Mouse (Mus musculus): ENCODE measurements at regions not wholly inside any gene's neighbourhood (a gene's known extent, or its start where the extent isn't known, plus 50 kb on each side); places are given as distances from the start of the nearest gene placed in this dataset.

DNA sequence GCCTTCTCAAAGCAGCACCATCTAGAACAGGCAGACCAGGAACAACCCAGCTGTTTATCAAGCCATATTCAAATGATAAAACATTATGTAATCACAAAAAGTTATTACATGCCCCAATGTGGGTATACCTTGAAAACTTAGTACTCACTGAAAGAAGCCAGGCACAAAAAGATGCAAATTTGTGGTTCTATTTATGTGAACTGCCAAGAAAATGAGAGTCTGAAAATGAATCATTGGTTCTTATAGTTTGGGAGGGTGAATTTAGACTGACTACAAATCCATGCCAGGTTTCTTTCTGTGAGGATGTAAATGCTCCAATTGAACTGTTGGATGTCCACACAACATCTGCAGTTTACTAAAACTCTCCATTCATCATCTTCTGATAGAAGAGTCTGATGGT, 541.2 kb upstream of the Pdzrn3 start:
- no peak overlapping the region for H3K27ac ChIP-seq (ENCODE audit: insufficient read depth, low read length)
- no peaks in the 10 kb centered on the region for H3K4me1 ChIP-seq (ENCODE audit: control insufficient read depth, insufficient read depth, low read length)
- no peak overlapping the region for H3K4me3 ChIP-seq (replicated peaks; ENCODE audit: insufficient read depth, low read depth, low read length)
- TF ChIP-seq POLR2A (IDR thresholded peaks at IDR 0.05; ENCODE audit: borderline replicate concordance, insufficient read depth, low read length) (no peak), CTCF (IDR thresholded peaks at IDR 0.05; ENCODE audit: borderline replicate concordance, insufficient read depth, low read depth, low read length) (no peak)
- H3K27me3 ChIP-seq (ENCODE audit: control insufficient read depth, insufficient read depth, low read length), result no peaks in the 10 kb centered on the region
- no peak for DNase-seq

DNA sequence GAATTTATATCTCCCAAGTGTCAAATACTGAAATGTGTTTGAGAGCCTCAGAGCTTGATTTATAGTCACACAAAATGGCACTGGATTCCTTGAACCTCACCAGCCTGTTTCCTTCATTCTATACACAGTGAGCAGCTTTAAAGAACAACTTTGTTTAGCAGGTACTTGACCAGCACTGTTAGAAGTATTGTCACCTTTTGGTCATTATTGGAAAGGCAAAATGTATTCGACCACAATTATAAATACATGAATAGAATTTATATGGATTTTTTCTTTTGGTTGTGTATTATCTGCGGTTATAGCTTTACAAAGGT, 527.3 kb upstream of the Pdzrn3 start:
- no peak overlapping the region for H3K4me3 ChIP-seq (replicated peaks; ENCODE audit: insufficient read depth, low read depth, low read length)
- 95% methylated on average over 2 of the region's 2 CpGs for WGBS
- no peak for TF ChIP-seq POLR2A (IDR thresholded peaks at IDR 0.05; ENCODE audit: borderline replicate concordance, insufficient read depth, low read length)
- TF ChIP-seq CTCF (IDR thresholded peaks at IDR 0.05; ENCODE audit: borderline replicate concordance, insufficient read depth, low read depth, low read length), result no peak
- H3K4me1 ChIP-seq (ENCODE audit: control insufficient read depth, insufficient read depth, low read length), result no peaks in the 10 kb centered on the region
- H3K27me3 ChIP-seq (ENCODE audit: control insufficient read depth, insufficient read depth, low read length), result no peaks in the 10 kb centered on the region
- DNase-seq, result no peak
- no peak overlapping the region for H3K27ac ChIP-seq (ENCODE audit: insufficient read depth, low read length)

DNA sequence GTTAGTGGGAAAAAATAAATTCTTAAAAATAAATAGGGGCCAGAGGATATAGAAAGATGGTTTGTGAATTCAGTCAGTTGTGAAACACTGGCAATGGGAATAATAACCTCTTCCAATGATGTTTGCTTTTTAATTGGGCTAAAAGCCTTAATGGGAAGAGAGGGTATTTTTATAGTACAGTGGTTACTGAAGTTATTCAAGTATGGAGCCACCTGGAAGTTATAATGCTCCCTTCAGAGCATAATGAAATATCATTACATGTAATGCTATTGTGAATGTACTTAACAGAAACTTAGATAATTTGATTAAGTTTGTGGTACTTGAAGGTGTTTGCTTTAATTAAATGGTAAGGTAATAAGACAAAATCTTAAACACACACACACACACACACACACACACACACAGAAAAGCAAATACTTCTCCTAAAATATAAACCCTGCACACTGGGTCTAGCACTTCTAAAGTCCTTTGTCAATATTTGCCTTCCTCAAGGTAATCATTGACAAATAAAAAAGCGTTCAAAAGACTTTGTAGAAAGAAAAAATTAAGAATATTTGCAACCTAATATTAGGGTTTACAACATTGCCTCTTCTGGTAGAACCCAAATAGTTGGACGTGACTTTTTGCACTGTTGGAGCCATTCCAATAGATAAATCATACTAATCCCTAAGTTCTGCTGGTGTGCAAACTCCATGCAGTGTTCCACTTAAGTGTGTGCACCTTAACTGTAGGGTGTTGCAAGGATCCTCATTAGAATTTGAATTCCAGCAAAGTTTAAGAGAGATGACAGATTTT, 526.7 kb upstream of the Pdzrn3 start:
- Histone ChIP-seq H3K4me1 (ENCODE audit: control insufficient read depth, insufficient read depth, low read length) (no peaks in the 10 kb centered on the region), H3K27me3 (ENCODE audit: control insufficient read depth, insufficient read depth, low read length) (no peaks in the 10 kb centered on the region), H3K4me3 (replicated peaks; ENCODE audit: insufficient read depth, low read depth, low read length) (no peak overlapping the region), H3K27ac (ENCODE audit: insufficient read depth, low read length) (no peak overlapping the region)
- no peak for TF ChIP-seq CTCF (IDR thresholded peaks at IDR 0.05; ENCODE audit: borderline replicate concordance, insufficient read depth, low read depth, low read length)
- TF ChIP-seq POLR2A (IDR thresholded peaks at IDR 0.05; ENCODE audit: borderline replicate concordance, insufficient read depth, low read length), result no peak
- 74% methylated on average over 2 of the region's 2 CpGs for WGBS
- DNase-seq, result no peak

GRCm38 (mm10) chr6:101902276-101902675, 524.6 kb upstream of the Pdzrn3 start:
- TF ChIP-seq POLR2A (IDR thresholded peaks at IDR 0.05; ENCODE audit: borderline replicate concordance, insufficient read depth, low read length) (no peak), CTCF (IDR thresholded peaks at IDR 0.05; ENCODE audit: borderline replicate concordance, insufficient read depth, low read depth, low read length) (no peak)
- H3K27ac ChIP-seq (ENCODE audit: insufficient read depth, low read length), result no peak overlapping the region
- peak; percentile 27 to 58 for DNase-seq
- H3K4me1 ChIP-seq (ENCODE audit: control insufficient read depth, insufficient read depth, low read length), result no peaks in the 10 kb centered on the region
- no peak overlapping the region for H3K4me3 ChIP-seq (replicated peaks; ENCODE audit: insufficient read depth, low read depth, low read length)
- no peaks in the 10 kb centered on the region for H3K27me3 ChIP-seq (ENCODE audit: control insufficient read depth, insufficient read depth, low read length)
- 22% methylated on average over 2 of the region's 2 CpGs for WGBS

- TF ChIP-seq CTCF (IDR thresholded peaks at IDR 0.05; ENCODE audit: borderline replicate concordance, insufficient read depth, low read depth, low read length), result no peak
- no peak for TF ChIP-seq POLR2A (IDR thresholded peaks at IDR 0.05; ENCODE audit: borderline replicate concordance, insufficient read depth, low read length)
- WGBS, result 78% methylated on average over 4 of the region's 4 CpGs
- no peaks in the 10 kb centered on the region for H3K27me3 ChIP-seq (ENCODE audit: control insufficient read depth, insufficient read depth, low read length)
- no peak overlapping the region for H3K4me3 ChIP-seq (replicated peaks; ENCODE audit: insufficient read depth, low read depth, low read length)
- H3K27ac ChIP-seq (ENCODE audit: insufficient read depth, low read length), result no peak overlapping the region
- DNase-seq, result no peak
- no peaks in the 10 kb centered on the region for H3K4me1 ChIP-seq (ENCODE audit: control insufficient read depth, insufficient read depth, low read length)
Observed at GRCm38 (mm10) chr6:101898544-101898943, 520.8 kb upstream of the Pdzrn3 start.

DNA sequence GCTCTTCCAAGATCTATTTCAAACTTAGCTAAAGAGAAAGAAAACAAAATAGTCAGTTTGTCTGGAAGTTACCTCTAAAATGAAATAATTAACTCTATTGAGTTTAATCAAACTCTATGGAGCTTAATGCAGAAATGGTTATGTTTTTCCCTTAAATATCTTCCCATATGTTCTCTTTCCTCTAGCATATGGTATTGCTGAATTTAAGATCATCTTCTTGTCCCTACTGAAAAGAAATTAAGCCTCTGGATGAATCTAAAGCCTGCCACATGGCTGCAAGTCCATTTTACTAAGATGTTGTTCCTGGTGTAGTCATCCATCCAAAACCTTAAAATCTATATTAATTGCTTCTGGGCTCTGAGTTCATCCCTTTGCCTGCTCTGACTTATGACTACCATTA, 513.0 kb upstream of the Pdzrn3 start:
- Histone ChIP-seq H3K4me1 (ENCODE audit: control insufficient read depth, insufficient read depth, low read length) (no peaks in the 10 kb centered on the region), H3K27me3 (ENCODE audit: control insufficient read depth, insufficient read depth, low read length) (no peaks in the 10 kb centered on the region), H3K4me3 (replicated peaks; ENCODE audit: insufficient read depth, low read depth, low read length) (no peak overlapping the region), H3K27ac (ENCODE audit: insufficient read depth, low read length) (no peak overlapping the region)
- DNase-seq, result no peak
- TF ChIP-seq CTCF (IDR thresholded peaks at IDR 0.05; ENCODE audit: borderline replicate concordance, insufficient read depth, low read depth, low read length), result no peak

DNA sequence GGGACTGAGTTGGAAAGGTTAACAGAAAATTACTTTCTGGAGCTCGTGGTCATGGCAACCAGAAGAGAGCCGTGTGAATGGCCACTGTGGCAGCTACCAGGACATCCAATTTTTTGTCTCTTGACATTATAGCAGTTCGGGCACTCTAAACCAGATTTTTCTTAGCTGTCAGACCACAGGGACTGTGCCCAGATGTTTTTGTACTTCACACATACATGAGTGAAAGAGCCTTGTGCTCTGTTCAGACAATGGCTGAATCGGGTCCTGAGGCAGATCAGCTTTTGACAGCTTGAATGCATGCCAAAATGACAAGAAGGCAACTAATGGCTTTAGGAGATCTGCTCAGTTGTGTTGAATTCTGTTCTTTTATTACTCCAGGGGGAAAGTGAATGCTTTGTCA, 505.2 kb upstream of the Pdzrn3 start:
- H3K4me1 ChIP-seq (ENCODE audit: control insufficient read depth, insufficient read depth, low read length), result no peaks in the 10 kb centered on the region
- 14% methylated on average over 4 of the region's 4 CpGs for WGBS
- TF ChIP-seq CTCF (IDR thresholded peaks at IDR 0.05; ENCODE audit: borderline replicate concordance, insufficient read depth, low read depth, low read length) (no peak), POLR2A (IDR thresholded peaks at IDR 0.05; ENCODE audit: borderline replicate concordance, insufficient read depth, low read length) (no peak)
- DNase-seq, result no peak
- H3K4me3 ChIP-seq (replicated peaks; ENCODE audit: insufficient read depth, low read depth, low read length), result no peak overlapping the region
- H3K27me3 ChIP-seq (ENCODE audit: control insufficient read depth, insufficient read depth, low read length), result no peaks in the 10 kb centered on the region
- H3K27ac ChIP-seq (ENCODE audit: insufficient read depth, low read length), result no peak overlapping the region

GRCm38 (mm10) chr6:101874894-101875293, 497.2 kb upstream of the Pdzrn3 start:
- no peak overlapping the region for H3K27ac ChIP-seq (ENCODE audit: insufficient read depth, low read length)
- 81% methylated on average over 1 of the region's 1 CpGs for WGBS
- TF ChIP-seq CTCF (IDR thresholded peaks at IDR 0.05; ENCODE audit: borderline replicate concordance, insufficient read depth, low read depth, low read length), result no peak
- TF ChIP-seq POLR2A (IDR thresholded peaks at IDR 0.05; ENCODE audit: borderline replicate concordance, insufficient read depth, low read length), result no peak
- H3K4me3 ChIP-seq (replicated peaks; ENCODE audit: insufficient read depth, low read depth, low read length), result no peak overlapping the region
- no peaks in the 10 kb centered on the region for H3K4me1 ChIP-seq (ENCODE audit: control insufficient read depth, insufficient read depth, low read length)
- no peaks in the 10 kb centered on the region for H3K27me3 ChIP-seq (ENCODE audit: control insufficient read depth, insufficient read depth, low read length)
- DNase-seq, result no peak

Measured in cerebellum, adult 2 months (tissue).